Mouse (Mus musculus) midbrain, embryonic 15.5 days (tissue): ENCODE data around the gene Zfp366. TPM values are rescaled to one million over a fixed set of nuclear protein-coding genes. Genes with fewer than 3 reads are reported as not detected.

Experiments
- ATAC-seq: fragments of 200-750 bp; cut with Nextera tagmentation; replicated peaks from 2 replicates; pipeline ENCODE4 v1.8.0; 2017; ENCODE audit warnings: moderate TSS enrichment
- H3K27ac ChIP-seq: fragments of 300-500 bp; sonication (generic); 2 replicates; pipeline ENCODE4 v1.5.1; 2015; ENCODE audit warnings: mild to moderate bottlenecking, inconsistent platforms
- H3K27me3 ChIP-seq: fragments of 300-500 bp; sonication (generic); replicated peaks from 2 replicates; pipeline ENCODE4 v1.6.1; 2015; ENCODE audit warnings: inconsistent platforms
- H3K36me3 ChIP-seq: fragments of 300-500 bp; sonication (generic); replicated peaks from 2 replicates; pipeline ENCODE4 v1.6.1; 2015; ENCODE audit warnings: inconsistent platforms
- H3K4me1 ChIP-seq: fragments of 300-500 bp; sonication (generic); 2 replicates; pipeline ENCODE4 v1.6.1; 2015; ENCODE audit warnings: inconsistent platforms
- H3K4me2 ChIP-seq: fragments of 300-500 bp; sonication (generic); 2 replicates; pipeline ENCODE4 v1.6.1; 2015; ENCODE audit warnings: inconsistent platforms, mild to moderate bottlenecking, moderate library complexity
- H3K4me3 ChIP-seq: fragments of 300-500 bp; sonication (generic); 2 replicates; pipeline ENCODE4 v1.5.1; 2015; ENCODE audit warnings: mild to moderate bottlenecking, inconsistent platforms
- H3K9ac ChIP-seq: fragments of 300-500 bp; sonication (generic); 2 replicates; pipeline ENCODE4 v1.6.1; 2015; ENCODE audit warnings: mild to moderate bottlenecking, inconsistent platforms
- H3K9me3 ChIP-seq: fragments of 300-500 bp; sonication (generic); 2 replicates; pipeline ENCODE4 v1.6.1; 2016; ENCODE audit warnings: inconsistent platforms
- WGBS: fragments of 180-500 bp; shearing (Covaris S2); methylation state at CpG from one replicate; pipeline ENCODE4 v1.1.7; 2015; ENCODE audit warnings: mixed read lengths; 5-methylcytosine and 5-hydroxymethylcytosine counted together
- polyA plus RNA-seq: library from polyadenylated mRNA; unstranded; fragments of >200 nt; fragmentation: Nextera tagmentation; extraction: Ambion mirVana; gene quantifications from 2 replicates; pipeline ENCODE4 v1.2.1, GENCODE M21; 2015

Gene Zfp366
- polyA plus RNA-seq, 1 experiment from 2014 or later: 0.81 TPM

GRCm38 (mm10) chr13:99189671-99190070 lies 5.0 kb downstream of the Zfp366 start:
- no peak overlapping the region for H3K4me3 ChIP-seq
- no peak for ATAC-seq
- H3K4me2 ChIP-seq: no peak overlapping the region
- no peaks in the 10 kb centered on the region for H3K27me3 ChIP-seq
- no peak overlapping the region for H3K27ac ChIP-seq
- no peak overlapping the region for H3K9ac ChIP-seq
- no peaks in the 10 kb centered on the region for H3K36me3 ChIP-seq
- no peaks in the 10 kb centered on the region for H3K9me3 ChIP-seq
- WGBS: 84% methylated on average over 3 of the region's 3 CpGs
- H3K4me1 ChIP-seq: peaks cover 6% of the 10 kb centered on the region; the same call in 1 of the 2 replicates

DNA sequence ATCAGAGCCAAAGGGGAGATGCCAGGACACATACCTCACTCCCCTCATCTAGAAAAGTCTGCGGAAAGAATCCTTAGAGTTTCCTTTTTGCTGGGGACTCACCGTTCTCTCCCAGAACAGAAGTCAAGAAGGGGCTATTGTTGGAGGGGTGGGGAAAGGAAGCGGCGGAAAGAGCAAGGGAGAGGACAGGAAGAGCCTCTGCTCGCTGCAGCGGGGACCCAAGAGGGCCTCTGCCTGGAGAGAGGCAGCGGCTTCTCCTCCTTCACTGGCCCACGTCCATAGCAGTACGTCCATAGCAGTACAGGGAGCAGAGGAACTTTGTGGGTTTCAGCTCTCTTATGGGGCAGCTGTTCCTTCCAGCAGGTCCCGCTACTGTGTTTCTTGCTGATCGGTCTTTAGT lies 5.8 kb downstream of the Zfp366 start:
- Histone ChIP-seq H3K4me2 (no peak overlapping the region), H3K4me1 (peaks cover 6% of the 10 kb centered on the region; the same call in 1 of the 2 replicates), H3K4me3 (no peak overlapping the region), H3K36me3 (no peaks in the 10 kb centered on the region), H3K9me3 (no peaks in the 10 kb centered on the region), H3K9ac (no peak overlapping the region), H3K27me3 (no peaks in the 10 kb centered on the region), H3K27ac (no peak overlapping the region)
- ATAC-seq: no peak
- 80% methylated on average over 11 of the region's 11 CpGs for WGBS

DNA sequence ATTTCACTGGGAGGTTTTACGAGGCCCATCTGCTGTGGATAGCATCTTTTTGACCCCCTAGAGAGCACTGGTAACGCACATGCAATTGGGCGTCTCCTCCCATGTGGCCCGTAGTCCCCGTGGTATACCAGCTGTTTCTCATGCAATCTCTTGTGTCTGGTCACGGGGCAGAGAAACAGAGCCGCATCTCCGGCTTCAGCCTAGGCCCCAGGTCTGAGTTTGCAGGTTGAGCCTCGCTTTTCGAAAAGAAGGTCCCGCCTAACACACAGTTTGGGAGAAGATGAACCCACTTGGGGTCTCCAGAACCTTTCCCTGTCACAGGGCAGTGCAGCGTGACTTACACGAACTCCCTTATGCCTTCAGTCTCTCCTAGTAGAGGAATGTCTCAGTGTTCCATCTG lies 6.4 kb downstream of the Zfp366 start:
- 92% methylated on average over 13 of the region's 13 CpGs for WGBS
- Histone ChIP-seq H3K4me1 (peaks cover 6% of the 10 kb centered on the region; the same call in 1 of the 2 replicates), H3K36me3 (no peaks in the 10 kb centered on the region), H3K27me3 (no peaks in the 10 kb centered on the region), H3K4me3 (no peak overlapping the region), H3K9ac (no peak overlapping the region), H3K9me3 (no peaks in the 10 kb centered on the region), H3K4me2 (no peak overlapping the region), H3K27ac (no peak overlapping the region)
- no peak for ATAC-seq

DNA sequence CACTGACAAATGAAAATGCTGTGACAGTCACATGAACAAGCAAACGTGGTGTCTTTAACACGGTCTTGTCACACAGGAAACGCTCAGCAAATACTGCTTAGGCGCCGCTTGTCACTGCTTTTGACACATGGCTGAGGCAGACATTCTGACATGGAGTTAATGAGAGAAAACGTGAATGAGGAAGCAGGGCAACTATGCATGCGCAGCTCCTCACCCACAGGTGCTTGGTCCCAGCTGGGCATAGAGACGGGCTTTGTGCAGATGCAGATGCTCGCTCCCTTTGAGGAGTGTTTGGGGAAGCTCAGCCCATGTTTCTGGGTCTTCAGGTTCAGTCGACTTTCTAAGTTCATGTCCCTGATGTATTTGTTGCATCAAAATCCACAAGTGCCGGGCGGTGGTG lies 11.7 kb downstream of the Zfp366 start:
- WGBS: 84% methylated on average over 12 of the region's 12 CpGs
- Histone ChIP-seq H3K4me3 (no peak overlapping the region), H3K9me3 (no peaks in the 10 kb centered on the region), H3K4me1 (no peaks in the 10 kb centered on the region), H3K4me2 (no peak overlapping the region), H3K27me3 (no peaks in the 10 kb centered on the region), H3K36me3 (no peaks in the 10 kb centered on the region), H3K9ac (no peak overlapping the region), H3K27ac (no peak overlapping the region)
- no peak for ATAC-seq

DNA sequence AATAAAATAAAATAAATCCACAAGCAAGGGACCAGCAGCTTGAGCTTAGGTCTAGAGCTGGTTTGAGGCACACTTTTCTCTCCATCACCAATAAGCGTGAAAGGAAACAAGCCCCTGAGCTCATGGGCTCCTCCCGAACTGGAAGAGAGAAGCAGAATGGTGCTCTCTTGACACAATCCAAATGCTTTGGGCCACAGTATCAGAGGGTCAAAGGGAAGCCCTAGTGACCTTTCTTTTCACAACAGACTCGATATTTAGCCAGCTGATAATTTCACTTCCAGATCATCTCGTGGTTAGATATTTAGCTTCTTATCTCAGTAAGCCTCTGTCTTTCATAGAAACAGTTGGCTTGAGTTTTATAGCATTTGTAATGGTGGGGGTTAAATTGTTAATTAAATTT lies 12.2 kb downstream of the Zfp366 start:
- ATAC-seq: no peak
- no peak overlapping the region for H3K27ac ChIP-seq
- WGBS: 83% methylated on average over 4 of the region's 4 CpGs
- H3K4me3 ChIP-seq: no peak overlapping the region
- H3K9ac ChIP-seq: no peak overlapping the region
- no peaks in the 10 kb centered on the region for H3K27me3 ChIP-seq
- no peaks in the 10 kb centered on the region for H3K9me3 ChIP-seq
- H3K4me1 ChIP-seq: no peaks in the 10 kb centered on the region
- H3K36me3 ChIP-seq: no peaks in the 10 kb centered on the region
- H3K4me2 ChIP-seq: no peak overlapping the region

DNA sequence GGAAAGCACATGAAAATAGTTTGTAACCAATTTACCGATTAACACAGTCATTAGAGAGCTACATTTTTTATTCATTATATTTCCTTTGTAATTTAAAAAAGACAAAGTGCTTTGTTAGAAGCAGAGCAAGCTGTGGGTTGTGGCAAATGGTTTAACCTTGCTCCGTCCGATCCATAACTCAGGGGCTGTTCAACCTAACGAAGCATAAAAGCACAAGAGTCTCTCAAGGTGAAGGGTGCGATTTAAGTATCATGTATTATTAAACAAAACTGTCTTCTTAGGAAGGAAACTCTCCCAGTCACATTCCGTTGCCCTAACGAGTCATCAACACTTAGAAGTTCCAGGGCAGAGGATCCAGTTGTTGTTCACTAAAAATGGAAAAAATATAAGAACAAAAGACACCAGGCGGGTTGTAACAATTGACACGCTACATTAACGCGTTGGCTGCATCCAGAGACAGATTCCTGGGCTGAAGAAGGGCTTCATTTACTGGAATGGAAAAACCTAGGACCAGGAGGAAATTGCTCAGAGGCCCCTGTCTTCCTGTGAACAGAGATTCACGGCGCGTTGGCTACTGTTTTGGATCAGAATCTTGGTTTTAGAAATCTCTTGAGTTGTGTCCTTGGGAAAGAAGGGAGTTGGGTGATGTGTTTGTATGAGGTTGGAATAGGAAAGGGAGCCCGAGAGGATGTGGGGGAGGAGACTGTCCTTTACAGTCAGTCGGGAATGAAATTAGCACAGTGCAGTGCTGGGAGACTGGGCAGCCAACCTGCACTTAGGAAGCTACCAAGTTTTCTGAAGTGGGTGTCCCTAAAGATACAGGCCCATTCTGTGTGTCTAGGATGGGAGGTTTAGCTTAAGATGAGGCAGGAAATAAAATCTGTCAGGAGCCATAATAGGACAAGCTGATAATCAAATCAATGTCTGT lies 17.3 kb downstream of the Zfp366 start:
- H3K4me3 ChIP-seq: no peak overlapping the region
- WGBS: 67% methylated on average over 16 of the region's 16 CpGs
- no peak for ATAC-seq
- no peaks in the 10 kb centered on the region for H3K9me3 ChIP-seq
- H3K36me3 ChIP-seq: no peaks in the 10 kb centered on the region
- H3K27me3 ChIP-seq: no peaks in the 10 kb centered on the region
- H3K9ac ChIP-seq: no peak overlapping the region
- H3K4me1 ChIP-seq: no peaks in the 10 kb centered on the region
- no peak overlapping the region for H3K4me2 ChIP-seq
- H3K27ac ChIP-seq: no peak overlapping the region

DNA sequence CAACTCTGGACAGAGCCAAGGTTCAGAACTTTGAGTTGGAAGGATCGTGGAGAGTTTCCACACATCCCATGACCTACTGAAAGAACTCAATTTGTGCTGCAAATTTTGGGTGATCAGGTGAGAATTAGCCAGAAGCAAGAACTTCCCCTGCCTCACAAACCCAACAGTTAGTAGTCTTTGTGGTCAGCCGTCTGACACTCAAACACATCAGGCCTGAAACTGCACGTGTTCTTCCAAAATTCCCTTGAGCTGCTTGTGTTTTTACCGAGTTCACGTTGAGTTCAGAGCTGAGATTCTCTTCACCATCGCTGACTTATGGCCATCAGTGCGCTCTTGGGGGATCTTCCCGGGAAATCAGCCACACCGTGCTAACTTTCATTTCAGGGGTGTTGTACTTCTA lies 22.6 kb downstream of the Zfp366 start:
- no peak for ATAC-seq
- Histone ChIP-seq H3K9ac (no peak overlapping the region), H3K27me3 (no peaks in the 10 kb centered on the region), H3K4me1 (no peaks in the 10 kb centered on the region), H3K9me3 (no peaks in the 10 kb centered on the region), H3K36me3 (no peaks in the 10 kb centered on the region), H3K4me2 (no peak overlapping the region), H3K4me3 (no peak overlapping the region), H3K27ac (no peak overlapping the region)
- WGBS: 94% methylated on average over 9 of the region's 9 CpGs

DNA sequence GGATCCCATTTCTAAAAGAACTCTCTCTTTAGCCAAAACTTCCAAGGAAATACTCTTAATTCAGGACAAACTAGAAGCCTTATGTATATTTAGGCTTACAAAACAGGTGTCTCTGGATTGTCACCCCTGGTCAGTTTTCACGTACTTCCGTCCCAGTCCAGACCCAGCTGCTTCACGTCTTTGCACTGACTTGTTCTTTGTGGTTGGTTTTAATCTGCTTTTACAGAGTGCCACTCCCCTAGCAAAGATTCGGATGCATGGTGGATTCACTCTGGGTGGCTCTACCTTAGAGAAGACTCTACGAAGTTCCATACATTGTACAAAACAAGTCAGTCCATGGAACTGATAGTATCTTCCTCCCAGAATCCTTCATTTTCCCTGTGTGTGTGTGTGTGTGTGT lies 25.2 kb downstream of the Zfp366 start:
- no peak overlapping the region for H3K9ac ChIP-seq
- H3K27ac ChIP-seq: no peak overlapping the region
- no peak overlapping the region for H3K4me3 ChIP-seq
- no peaks in the 10 kb centered on the region for H3K4me1 ChIP-seq
- H3K4me2 ChIP-seq: no peak overlapping the region
- no peak for ATAC-seq
- H3K36me3 ChIP-seq: no peaks in the 10 kb centered on the region
- WGBS: 87% methylated on average over 5 of the region's 5 CpGs
- H3K9me3 ChIP-seq: no peaks in the 10 kb centered on the region
- no peaks in the 10 kb centered on the region for H3K27me3 ChIP-seq

DNA sequence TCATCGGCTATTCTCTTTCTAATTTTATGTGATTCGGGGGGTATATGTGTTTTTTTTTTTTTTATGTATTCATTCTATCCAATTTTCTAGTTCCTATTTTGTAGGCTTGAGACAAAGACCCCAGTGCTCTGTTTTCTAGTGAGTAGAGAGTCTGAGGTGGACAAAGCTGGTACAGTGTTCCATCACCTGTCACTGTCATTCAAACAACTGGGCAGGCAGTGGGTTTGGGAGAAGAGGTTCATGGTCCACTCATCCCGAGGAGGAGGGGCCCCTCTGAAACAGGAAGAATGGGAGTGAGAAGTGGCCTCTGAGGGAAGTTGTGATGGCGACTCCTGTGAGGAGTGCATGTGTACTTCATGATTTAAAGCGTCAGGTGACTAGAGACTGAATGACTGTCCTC lies 26.2 kb downstream of the Zfp366 start:
- WGBS: 82% methylated on average over 5 of the region's 5 CpGs
- Histone ChIP-seq H3K27me3 (no peaks in the 10 kb centered on the region), H3K9ac (no peak overlapping the region), H3K27ac (no peak overlapping the region), H3K9me3 (no peaks in the 10 kb centered on the region), H3K4me2 (no peak overlapping the region), H3K4me3 (no peak overlapping the region), H3K36me3 (no peaks in the 10 kb centered on the region), H3K4me1 (no peaks in the 10 kb centered on the region)
- ATAC-seq: no peak

GRCm38 (mm10) chr13:99212976-99213375 lies 28.4 kb downstream of the Zfp366 start:
- WGBS: 64% methylated on average over 5 of the region's 5 CpGs
- no peak overlapping the region for H3K4me3 ChIP-seq
- H3K4me2 ChIP-seq: no peak overlapping the region
- H3K27me3 ChIP-seq: no peaks in the 10 kb centered on the region
- H3K9me3 ChIP-seq: no peaks in the 10 kb centered on the region
- H3K27ac ChIP-seq: no peak overlapping the region
- ATAC-seq: no peak
- no peaks in the 10 kb centered on the region for H3K36me3 ChIP-seq
- no peak overlapping the region for H3K9ac ChIP-seq
- no peaks in the 10 kb centered on the region for H3K4me1 ChIP-seq

DNA sequence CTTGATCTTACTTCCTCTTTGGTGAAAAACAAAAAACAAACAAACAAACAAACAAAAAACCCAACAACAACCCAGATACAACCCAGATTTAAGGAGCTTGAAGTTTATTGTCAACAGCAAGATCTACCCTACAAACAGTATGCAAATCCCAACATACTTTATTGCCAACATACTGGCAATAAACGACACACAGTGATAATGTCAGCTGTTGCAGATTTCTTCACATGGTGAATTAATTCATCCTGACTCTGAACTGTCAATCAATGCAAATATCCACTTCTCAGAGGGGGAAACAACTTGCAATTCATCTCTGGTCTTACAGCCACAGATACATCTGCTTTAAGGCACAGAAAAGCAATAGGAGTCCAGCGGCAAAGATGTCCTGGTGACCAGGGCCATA lies 31.4 kb downstream of the Zfp366 start:
- H3K4me3 ChIP-seq: no peak overlapping the region
- no peaks in the 10 kb centered on the region for H3K36me3 ChIP-seq
- H3K27me3 ChIP-seq: no peaks in the 10 kb centered on the region
- H3K4me2 ChIP-seq: no peak overlapping the region
- H3K27ac ChIP-seq: no peak overlapping the region
- ATAC-seq: no peak
- no peak overlapping the region for H3K9ac ChIP-seq
- H3K9me3 ChIP-seq: no peaks in the 10 kb centered on the region
- 67% methylated on average over 2 of the region's 2 CpGs for WGBS
- no peaks in the 10 kb centered on the region for H3K4me1 ChIP-seq

- 3% methylated on average over 4 of the region's 4 CpGs for WGBS
- Histone ChIP-seq H3K9me3 (no peaks in the 10 kb centered on the region), H3K27me3 (no peaks in the 10 kb centered on the region), H3K4me3 (no peak overlapping the region), H3K9ac (no peak overlapping the region), H3K4me2 (no peak overlapping the region), H3K4me1 (no peaks in the 10 kb centered on the region), H3K36me3 (no peaks in the 10 kb centered on the region), H3K27ac (no peak overlapping the region)
- no peak for ATAC-seq
Observed at GRCm38 (mm10) chr13:99217984-99218383, 33.4 kb downstream of the Zfp366 start.

DNA sequence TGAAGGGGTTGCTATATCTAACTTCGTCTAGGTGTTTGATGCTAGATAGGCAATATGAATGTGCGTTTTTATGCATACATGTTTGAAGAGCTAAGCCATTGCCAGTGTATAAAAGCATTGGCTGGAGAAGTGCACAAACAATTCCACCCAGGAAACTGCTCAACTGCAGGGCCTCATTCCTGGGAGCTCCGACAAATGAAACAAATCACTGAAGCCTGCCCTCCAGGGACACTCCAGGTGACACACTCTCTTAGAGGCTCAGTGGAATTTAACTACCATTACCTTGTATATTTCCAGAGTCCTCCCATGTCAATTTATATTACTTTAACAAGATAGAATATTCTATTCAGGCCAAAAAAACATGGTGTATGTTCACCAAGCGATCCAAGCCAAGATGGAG lies 35.0 kb downstream of the Zfp366 start:
- no peaks in the 10 kb centered on the region for H3K27me3 ChIP-seq
- H3K4me1 ChIP-seq: no peaks in the 10 kb centered on the region
- no peaks in the 10 kb centered on the region for H3K9me3 ChIP-seq
- no peak overlapping the region for H3K9ac ChIP-seq
- no peaks in the 10 kb centered on the region for H3K36me3 ChIP-seq
- no peak overlapping the region for H3K27ac ChIP-seq
- no peak overlapping the region for H3K4me2 ChIP-seq
- ATAC-seq: no peak
- 92% methylated on average over 4 of the region's 4 CpGs for WGBS
- no peak overlapping the region for H3K4me3 ChIP-seq
